Mouse (Mus musculus): ENCODE measurements at regions not wholly inside any gene's neighbourhood (a gene's known extent, or its start where the extent isn't known, plus 50 kb on each side); places are given as distances from the start of the nearest gene placed in this dataset.
A peak's percentile ranks its signal among the peaks of the same experiment; 100 is the strongest.

DNA sequence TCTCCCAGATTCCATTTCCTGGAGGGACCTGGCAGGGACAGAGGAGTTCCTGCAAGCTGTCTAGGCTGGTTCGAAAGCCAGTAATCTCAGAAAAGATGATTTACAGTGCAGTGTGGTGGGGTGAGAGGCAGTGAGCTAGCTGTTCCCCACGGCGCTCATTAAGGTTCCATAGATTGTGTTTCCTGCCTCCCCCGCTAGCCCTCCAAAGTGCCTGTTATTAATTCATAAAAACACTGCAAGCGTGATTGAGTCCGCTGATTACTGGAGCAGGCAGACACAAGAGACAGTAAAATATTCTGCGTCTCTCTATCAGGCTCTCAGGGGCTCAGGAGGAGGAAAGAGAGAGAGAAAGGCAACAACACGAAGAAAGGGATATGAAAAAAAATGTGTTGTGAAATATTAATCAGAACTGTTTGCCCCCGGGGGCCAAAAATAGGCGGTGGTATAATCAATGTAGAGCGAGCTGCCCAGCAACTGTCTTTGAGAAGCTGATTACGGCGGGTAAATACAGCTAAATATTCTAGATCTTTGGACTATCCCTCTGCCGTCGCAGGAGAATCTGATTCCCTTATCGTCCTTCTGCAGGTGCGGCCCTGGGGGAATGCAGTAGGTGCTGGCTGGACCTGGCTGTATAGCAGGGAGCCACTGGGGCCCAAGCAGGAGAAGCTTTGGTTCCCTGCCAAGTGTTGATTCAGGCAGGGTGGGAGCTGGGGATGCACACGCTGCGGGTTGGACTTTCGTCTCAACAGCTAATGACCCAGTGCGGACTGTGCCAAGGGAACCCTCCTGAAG lies 211.3 kb downstream of the Tle3 start:
- H3K27ac ChIP-seq, result peak overlapping the region; percentile 67
- H3K9me3 ChIP-seq (ENCODE audit: control insufficient read depth, low read length), result no peaks in the 10 kb centered on the region
- H3K27me3 ChIP-seq (ENCODE audit: control insufficient read depth, insufficient read depth, low read length), result no peaks in the 10 kb centered on the region
- H3K4me3 ChIP-seq (replicated peaks; ENCODE audit: low read length), result no peak overlapping the region
- H3K4me2 ChIP-seq (replicated peaks), result no peak overlapping the region
- 35% methylated on average over 21 of the region's 21 CpGs for WGBS
- peaks cover 18% of the 10 kb centered on the region for H3K4me1 ChIP-seq (replicated peaks; ENCODE audit: control insufficient read depth, insufficient read depth, low read length)
- H3K36me3 ChIP-seq (replicated peaks; ENCODE audit: control insufficient read depth, insufficient read depth), result no peaks in the 10 kb centered on the region
- ATAC-seq (ENCODE audit: low FRiP score) (peak; percentile 55; the same call in 1 of the 2 replicates), DNase-seq (ENCODE audit: low spot score) (peak; percentile 52)
- H3K9ac ChIP-seq, result no peak overlapping the region

DNA sequence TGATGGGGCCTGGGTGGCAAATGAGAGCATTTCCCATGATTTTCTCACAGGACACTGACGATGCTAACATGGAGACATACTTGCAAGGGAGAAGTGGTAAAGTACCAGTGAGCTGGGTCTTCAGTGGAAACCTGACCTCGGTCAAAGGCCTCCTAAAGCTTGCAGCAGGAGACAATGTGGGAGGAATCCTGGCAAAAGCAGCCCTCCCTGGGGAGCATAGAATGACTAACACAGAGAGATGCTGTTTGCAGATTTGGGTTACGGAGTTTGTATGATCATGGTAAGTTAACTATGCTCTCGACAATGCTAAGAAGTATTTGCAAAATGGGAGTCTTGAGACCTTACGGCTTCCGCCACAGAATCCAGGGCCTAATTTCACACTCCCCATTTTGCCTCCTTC lies 208.9 kb downstream of the Tle3 start:
- Histone ChIP-seq H3K27ac (no peak overlapping the region), H3K4me3 (replicated peaks; ENCODE audit: low read length) (no peak overlapping the region), H3K36me3 (replicated peaks; ENCODE audit: control insufficient read depth, insufficient read depth) (no peaks in the 10 kb centered on the region), H3K9me3 (ENCODE audit: control insufficient read depth, low read length) (no peaks in the 10 kb centered on the region), H3K4me2 (replicated peaks) (no peak overlapping the region), H3K27me3 (ENCODE audit: control insufficient read depth, insufficient read depth, low read length) (no peaks in the 10 kb centered on the region), H3K9ac (no peak overlapping the region), H3K4me1 (replicated peaks; ENCODE audit: control insufficient read depth, insufficient read depth, low read length) (peaks cover 18% of the 10 kb centered on the region)
- WGBS, result 87% methylated on average over 6 of the region's 6 CpGs
- DNase-seq (ENCODE audit: low spot score) (no peak), ATAC-seq (ENCODE audit: low FRiP score) (no peak)

DNA sequence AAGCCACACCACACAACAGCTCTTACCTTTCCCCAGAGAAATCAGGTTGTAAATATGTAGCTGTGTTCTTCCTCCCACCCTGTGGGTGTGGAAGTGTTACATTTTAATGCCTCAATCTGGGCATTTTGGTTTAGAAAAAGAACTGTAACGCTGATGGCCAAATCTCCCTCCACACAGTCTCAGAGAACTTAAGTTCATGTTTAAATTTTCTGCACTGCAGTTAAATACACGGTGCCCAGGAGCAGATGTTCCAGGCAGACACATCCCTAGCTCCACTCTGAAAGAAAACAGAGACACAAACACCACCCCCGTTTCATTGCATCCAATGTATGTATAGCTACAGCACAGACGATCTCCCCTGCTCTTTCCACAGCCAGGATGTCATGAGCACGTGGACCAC lies 206.1 kb downstream of the Tle3 start:
- no peaks in the 10 kb centered on the region for H3K36me3 ChIP-seq (replicated peaks; ENCODE audit: control insufficient read depth, insufficient read depth)
- no peak overlapping the region for H3K27ac ChIP-seq
- ATAC-seq (ENCODE audit: low FRiP score), result no peak
- no peaks in the 10 kb centered on the region for H3K9me3 ChIP-seq (ENCODE audit: control insufficient read depth, low read length)
- H3K4me2 ChIP-seq (replicated peaks), result no peak overlapping the region
- H3K27me3 ChIP-seq (ENCODE audit: control insufficient read depth, insufficient read depth, low read length), result no peaks in the 10 kb centered on the region
- H3K4me3 ChIP-seq (replicated peaks; ENCODE audit: low read length), result no peak overlapping the region
- 83% methylated on average over 5 of the region's 5 CpGs for WGBS
- H3K9ac ChIP-seq, result no peak overlapping the region
- H3K4me1 ChIP-seq (replicated peaks; ENCODE audit: control insufficient read depth, insufficient read depth, low read length), result peaks cover 17% of the 10 kb centered on the region
- DNase-seq (ENCODE audit: low spot score), result no peak

- H3K36me3 ChIP-seq (replicated peaks; ENCODE audit: control insufficient read depth, insufficient read depth), result no peaks in the 10 kb centered on the region
- peak overlapping the region; percentile 85 for H3K27ac ChIP-seq
- peak overlapping the region; percentile 12 for H3K4me2 ChIP-seq (replicated peaks)
- 0 out of 2 replicates have a peak overlapping the region, but pooled peaks have one; percentile 3 for H3K9ac ChIP-seq
- H3K4me1 ChIP-seq (replicated peaks; ENCODE audit: control insufficient read depth, insufficient read depth, low read length), result peaks cover 18% of the 10 kb centered on the region
- H3K27me3 ChIP-seq (ENCODE audit: control insufficient read depth, insufficient read depth, low read length), result no peaks in the 10 kb centered on the region
- ATAC-seq (ENCODE audit: low FRiP score) (peak; percentile 84), DNase-seq (ENCODE audit: low spot score) (peak; percentile 73)
- H3K4me3 ChIP-seq (replicated peaks; ENCODE audit: low read length), result no peak overlapping the region
- no peaks in the 10 kb centered on the region for H3K9me3 ChIP-seq (ENCODE audit: control insufficient read depth, low read length)
- 12% methylated on average over 21 of the region's 21 CpGs for WGBS
Measured at GRCm38 (mm10) chr9:61573634-61574359, 201.6 kb downstream of the Tle3 start.

DNA sequence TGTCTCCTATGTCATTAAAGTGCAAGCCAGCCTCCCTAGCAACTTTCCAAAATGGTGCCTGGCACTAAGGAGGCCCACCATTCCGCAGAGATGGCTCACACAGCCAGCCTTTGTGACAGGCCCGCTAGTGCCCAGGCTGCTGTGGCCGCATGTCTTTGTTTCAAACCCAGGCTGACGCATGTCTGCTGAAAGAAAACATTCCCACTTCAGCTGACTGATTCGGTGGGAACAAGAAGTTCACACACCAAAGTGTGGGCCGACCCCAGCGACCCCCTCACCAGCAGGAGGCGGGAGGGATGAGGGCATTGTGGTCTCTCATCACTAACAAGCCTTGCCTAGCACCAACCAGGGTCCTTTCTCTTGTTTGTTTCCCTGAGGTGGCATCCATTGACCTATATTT lies 190.9 kb downstream of the Tle3 start:
- Histone ChIP-seq H3K36me3 (replicated peaks; ENCODE audit: control insufficient read depth, insufficient read depth) (no peaks in the 10 kb centered on the region), H3K27me3 (ENCODE audit: control insufficient read depth, insufficient read depth, low read length) (no peaks in the 10 kb centered on the region), H3K9ac (no peak overlapping the region), H3K9me3 (ENCODE audit: control insufficient read depth, low read length) (no peaks in the 10 kb centered on the region), H3K4me1 (replicated peaks; ENCODE audit: control insufficient read depth, insufficient read depth, low read length) (peaks cover 21% of the 10 kb centered on the region), H3K4me3 (replicated peaks; ENCODE audit: low read length) (no peak overlapping the region), H3K4me2 (replicated peaks) (no peak overlapping the region), H3K27ac (peak overlapping the region; percentile 53)
- 15% methylated on average over 8 of the region's 8 CpGs for WGBS
- DNase-seq (ENCODE audit: low spot score) (no peak), ATAC-seq (ENCODE audit: low FRiP score) (no peak)

GRCm38 (mm10) chr9:61561551-61561950 lies 189.4 kb downstream of the Tle3 start:
- Histone ChIP-seq H3K4me2 (replicated peaks) (no peak overlapping the region), H3K27ac (no peak overlapping the region), H3K4me3 (replicated peaks; ENCODE audit: low read length) (no peak overlapping the region), H3K9ac (no peak overlapping the region), H3K27me3 (ENCODE audit: control insufficient read depth, insufficient read depth, low read length) (no peaks in the 10 kb centered on the region), H3K4me1 (replicated peaks; ENCODE audit: control insufficient read depth, insufficient read depth, low read length) (peaks cover 21% of the 10 kb centered on the region), H3K9me3 (ENCODE audit: control insufficient read depth, low read length) (no peaks in the 10 kb centered on the region), H3K36me3 (replicated peaks; ENCODE audit: control insufficient read depth, insufficient read depth) (no peaks in the 10 kb centered on the region)
- ATAC-seq (ENCODE audit: low FRiP score), result no peak
- WGBS, result 19% methylated on average over 8 of the region's 8 CpGs
- no peak for DNase-seq (ENCODE audit: low spot score)

DNA sequence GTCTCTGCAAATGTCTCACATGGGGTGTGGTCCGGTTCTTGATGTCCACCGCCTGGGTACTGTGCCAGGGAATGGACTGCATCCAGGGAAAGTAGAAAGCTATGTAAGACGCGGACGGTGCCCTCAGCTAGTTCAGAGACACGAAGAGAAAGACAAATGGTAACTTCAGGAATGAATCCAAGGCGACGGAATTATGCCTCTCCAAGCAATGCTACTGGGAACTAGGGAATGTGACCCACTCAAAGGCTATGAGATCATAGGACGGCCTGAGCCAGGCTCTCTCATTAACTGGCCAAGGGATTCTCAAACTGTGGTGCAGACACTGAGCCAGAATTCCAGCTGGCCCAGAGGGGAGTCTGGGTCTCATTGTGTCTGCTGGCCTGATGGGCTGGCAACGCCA lies 186.5 kb downstream of the Tle3 start:
- H3K9me3 ChIP-seq (ENCODE audit: control insufficient read depth, low read length), result no peaks in the 10 kb centered on the region
- ATAC-seq (ENCODE audit: low FRiP score) (peak; percentile 72; the same call in 1 of the 2 replicates), DNase-seq (ENCODE audit: low spot score) (peak; percentile 62)
- WGBS, result 60% methylated on average over 10 of the region's 10 CpGs
- no peak overlapping the region for H3K27ac ChIP-seq
- H3K27me3 ChIP-seq (ENCODE audit: control insufficient read depth, insufficient read depth, low read length), result no peaks in the 10 kb centered on the region
- no peak overlapping the region for H3K4me2 ChIP-seq (replicated peaks)
- no peak overlapping the region for H3K4me3 ChIP-seq (replicated peaks; ENCODE audit: low read length)
- H3K36me3 ChIP-seq (replicated peaks; ENCODE audit: control insufficient read depth, insufficient read depth), result no peaks in the 10 kb centered on the region
- H3K4me1 ChIP-seq (replicated peaks; ENCODE audit: control insufficient read depth, insufficient read depth, low read length), result peaks cover 21% of the 10 kb centered on the region
- H3K9ac ChIP-seq, result no peak overlapping the region

DNA sequence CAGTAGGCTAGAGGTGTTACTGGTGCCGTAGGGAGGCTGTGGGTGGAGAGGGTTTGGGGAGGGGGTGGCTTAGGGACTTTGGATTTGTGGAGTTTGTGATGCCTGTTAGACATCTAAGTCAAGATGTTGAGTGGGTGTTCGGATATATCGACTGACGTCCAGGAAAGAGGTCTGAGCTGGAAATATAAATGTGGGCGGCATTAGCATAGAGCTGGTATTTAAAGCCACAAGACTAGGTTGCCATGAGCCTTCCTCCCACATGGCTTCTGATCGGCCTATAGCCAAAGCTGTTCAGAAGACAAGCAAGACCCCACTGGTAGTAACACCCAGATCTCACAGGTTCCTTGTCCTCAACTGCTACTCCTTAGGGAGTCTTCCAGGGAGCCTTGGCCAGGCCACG lies 184.9 kb downstream of the Tle3 start:
- no peaks in the 10 kb centered on the region for H3K9me3 ChIP-seq (ENCODE audit: control insufficient read depth, low read length)
- no peak overlapping the region for H3K4me2 ChIP-seq (replicated peaks)
- no peak overlapping the region for H3K27ac ChIP-seq
- H3K9ac ChIP-seq, result no peak overlapping the region
- 95% methylated on average over 7 of the region's 7 CpGs for WGBS
- H3K36me3 ChIP-seq (replicated peaks; ENCODE audit: control insufficient read depth, insufficient read depth), result no peaks in the 10 kb centered on the region
- ATAC-seq (ENCODE audit: low FRiP score) (no peak), DNase-seq (ENCODE audit: low spot score) (no peak)
- H3K27me3 ChIP-seq (ENCODE audit: control insufficient read depth, insufficient read depth, low read length), result no peaks in the 10 kb centered on the region
- H3K4me1 ChIP-seq (replicated peaks; ENCODE audit: control insufficient read depth, insufficient read depth, low read length), result 0 out of 2 replicates have a peak, but pooled peaks cover 6% of the 10 kb centered on the region
- no peak overlapping the region for H3K4me3 ChIP-seq (replicated peaks; ENCODE audit: low read length)

GRCm38 (mm10) chr9:61555173-61555572 lies 183.0 kb downstream of the Tle3 start:
- ATAC-seq (ENCODE audit: low FRiP score) (no peak), DNase-seq (ENCODE audit: low spot score) (no peak)
- 67% methylated on average over 8 of the region's 8 CpGs for WGBS
- H3K4me1 ChIP-seq (replicated peaks; ENCODE audit: control insufficient read depth, insufficient read depth, low read length), result no peaks in the 10 kb centered on the region
- H3K4me3 ChIP-seq (replicated peaks; ENCODE audit: low read length), result no peak overlapping the region
- H3K4me2 ChIP-seq (replicated peaks), result no peak overlapping the region
- no peaks in the 10 kb centered on the region for H3K36me3 ChIP-seq (replicated peaks; ENCODE audit: control insufficient read depth, insufficient read depth)
- no peaks in the 10 kb centered on the region for H3K9me3 ChIP-seq (ENCODE audit: control insufficient read depth, low read length)
- H3K27ac ChIP-seq, result no peak overlapping the region
- H3K9ac ChIP-seq, result no peak overlapping the region
- no peaks in the 10 kb centered on the region for H3K27me3 ChIP-seq (ENCODE audit: control insufficient read depth, insufficient read depth, low read length)

All from hindbrain, embryonic 14.5 days (tissue).